Mouse (Mus musculus) neural tube, embryonic 13.5 days (tissue): ENCODE data around the gene Cyb5d1. TPM values are rescaled to one million over a fixed set of nuclear protein-coding genes. Genes with fewer than 3 reads are reported as not detected.

Experiments
- ATAC-seq: fragments of 200-750 bp; cut with Nextera tagmentation; 2 replicates; pipeline ENCODE4 v1.8.0; 2017; ENCODE audit warnings: low read depth, mild to moderate bottlenecking, moderate TSS enrichment, moderate library complexity
- H3K27ac ChIP-seq: fragments of 300-500 bp; sonication (generic); replicated peaks from 2 replicates; pipeline ENCODE4 v1.5.1; 2015; ENCODE audit warnings: moderate library complexity, mild to moderate bottlenecking, inconsistent platforms
- H3K27me3 ChIP-seq: fragments of 300-500 bp; sonication (generic); 2 replicates; pipeline ENCODE4 v1.6.1; 2015; ENCODE audit warnings: mild to moderate bottlenecking, inconsistent platforms
- H3K36me3 ChIP-seq: fragments of 300-500 bp; sonication (generic); 2 replicates; pipeline ENCODE4 v1.6.1; 2015; ENCODE audit warnings: mild to moderate bottlenecking, inconsistent platforms
- H3K4me1 ChIP-seq: fragments of 300-500 bp; sonication (generic); replicated peaks from 2 replicates; pipeline ENCODE4 v1.6.1; 2015; ENCODE audit warnings: inconsistent platforms
- H3K4me2 ChIP-seq: fragments of 300-500 bp; sonication (generic); 2 replicates; pipeline ENCODE4 v1.6.1; 2015; ENCODE audit warnings: inconsistent platforms, mild to moderate bottlenecking, moderate library complexity
- H3K4me3 ChIP-seq: fragments of 300-500 bp; sonication (generic); 2 replicates; pipeline ENCODE4 v1.5.1; 2015; ENCODE audit warnings: mild to moderate bottlenecking, inconsistent platforms
- H3K9ac ChIP-seq: fragments of 300-500 bp; sonication (generic); 2 replicates; pipeline ENCODE4 v1.6.1; 2015; ENCODE audit warnings: moderate library complexity, mild to moderate bottlenecking, inconsistent platforms
- H3K9me3 ChIP-seq: fragments of 300-500 bp; sonication (generic); 2 replicates; pipeline ENCODE4 v1.6.1; 2016; ENCODE audit warnings: inconsistent platforms
- WGBS: fragments of 180-500 bp; shearing (Covaris S2); methylation state at CpG from one replicate; pipeline ENCODE4 v1.1.7; 2015; 5-methylcytosine and 5-hydroxymethylcytosine counted together
- polyA plus RNA-seq: library from polyadenylated mRNA; unstranded; fragments of >200 nt; fragmentation: Nextera tagmentation; extraction: Ambion mirVana; gene quantifications from 2 replicates; pipeline ENCODE4 v1.2.1, GENCODE M21; 2015

Cyb5d1 gene
- polyA plus RNA-seq, 1 experiment from 2014 or later = 39.2 TPM

DNA sequence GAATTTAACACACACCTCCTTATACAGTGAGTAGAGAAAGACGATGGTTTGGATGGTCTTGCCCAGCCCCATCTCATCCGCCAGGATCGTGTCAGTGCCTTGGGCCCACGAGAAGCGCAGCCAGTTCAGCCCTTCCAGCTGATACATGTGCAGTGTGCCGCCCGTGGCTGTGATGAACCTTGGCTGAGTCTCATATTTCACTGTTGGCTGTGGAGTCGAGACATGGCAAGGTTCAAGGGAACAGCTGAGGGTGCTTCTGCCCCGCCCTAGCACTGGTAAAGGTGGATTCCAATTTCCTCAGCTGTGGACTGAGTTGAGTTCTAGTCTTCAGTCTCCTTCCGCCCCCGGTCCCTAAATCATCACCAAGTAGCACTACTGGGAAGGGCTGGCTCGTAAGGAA lies 37.7 kb downstream of the Cyb5d1 start:
- no peaks in the 10 kb centered on the region for H3K9me3 ChIP-seq
- no peak overlapping the region for H3K9ac ChIP-seq
- no peaks in the 10 kb centered on the region for H3K4me1 ChIP-seq
- H3K27me3 ChIP-seq = no peaks in the 10 kb centered on the region
- no peak overlapping the region for H3K4me3 ChIP-seq
- WGBS = 94% methylated on average over 12 of the region's 12 CpGs
- peaks cover 100% of the 10 kb centered on the region for H3K36me3 ChIP-seq
- no peak for ATAC-seq
- H3K4me2 ChIP-seq = no peak overlapping the region
- H3K27ac ChIP-seq = no peak overlapping the region

DNA sequence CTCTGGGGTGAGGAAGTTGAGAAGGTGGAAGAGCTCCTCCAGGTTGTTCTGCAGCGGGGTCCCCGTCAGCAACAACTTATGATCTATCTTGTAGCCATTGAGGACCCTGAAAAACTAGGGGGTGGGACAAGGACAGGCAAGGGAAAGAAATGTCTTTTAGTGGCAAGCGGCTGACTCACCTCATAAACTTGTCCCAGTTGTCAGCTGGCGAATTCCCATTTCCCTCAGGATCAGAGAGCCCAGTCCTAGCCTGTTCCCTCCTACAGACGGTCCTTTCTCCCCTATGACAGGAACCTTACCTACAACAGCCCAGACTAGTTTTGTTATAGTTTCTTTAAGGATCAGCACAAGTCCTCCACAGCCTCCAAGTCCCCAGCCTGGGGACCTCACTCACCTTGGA lies 38.9 kb downstream of the Cyb5d1 start:
- Histone ChIP-seq H3K4me3 (no peak overlapping the region), H3K36me3 (peaks cover 100% of the 10 kb centered on the region), H3K27me3 (no peaks in the 10 kb centered on the region), H3K9ac (no peak overlapping the region), H3K9me3 (no peaks in the 10 kb centered on the region), H3K4me2 (no peak overlapping the region), H3K4me1 (no peaks in the 10 kb centered on the region), H3K27ac (no peak overlapping the region)
- ATAC-seq = no peak
- 87% methylated on average over 5 of the region's 5 CpGs for WGBS

DNA sequence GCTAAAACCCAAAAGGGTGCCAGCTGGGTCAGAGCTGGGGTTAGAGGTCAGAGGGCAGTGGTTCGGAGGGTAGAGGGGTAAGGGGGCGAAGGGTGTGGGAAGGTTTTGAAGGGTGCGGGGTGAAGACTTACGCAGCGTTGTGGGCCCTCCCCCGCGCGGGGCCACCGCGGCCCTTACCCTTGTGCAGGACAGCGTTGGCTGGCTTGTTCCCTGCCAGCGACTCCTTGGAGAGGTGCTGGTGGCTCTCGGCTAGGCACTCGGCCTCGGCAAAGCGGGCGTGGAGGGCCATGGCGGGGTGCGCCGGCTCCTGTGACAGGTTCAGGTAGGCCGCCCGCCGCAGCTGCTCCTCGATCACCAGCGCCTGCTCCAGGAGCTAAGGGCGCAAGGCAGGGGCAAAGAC lies 49.0 kb downstream of the Cyb5d1 start:
- Histone ChIP-seq H3K9me3 (no peaks in the 10 kb centered on the region), H3K4me2 (no peak overlapping the region), H3K27ac (no peak overlapping the region), H3K4me1 (peaks cover 8% of the 10 kb centered on the region), H3K4me3 (no peak overlapping the region), H3K36me3 (peaks cover 85% of the 10 kb centered on the region), H3K9ac (no peak overlapping the region), H3K27me3 (no peaks in the 10 kb centered on the region)
- ATAC-seq = no peak
- WGBS = 93% methylated on average over 23 of the region's 26 CpGs

Other genes starting within 250 kb of the Cyb5d1 start
- gene Alox12b, start 238.6 kb downstream of the Cyb5d1 start, polyA plus RNA-seq = 0.22 and 0.23 TPM in 2 replicates
- gene Alox8, start 197.8 kb downstream of the Cyb5d1 start, polyA plus RNA-seq = 0.17 TPM in 1 of 2 replicates, not detected in the other
- 0.21 TPM in 2 replicates for gene Gucy2e, start 158.6 kb downstream of the Cyb5d1 start, polyA plus RNA-seq
- 20.9 and 21.0 TPM in 2 replicates for gene Cntrob, start 71.9 kb downstream of the Cyb5d1 start, polyA plus RNA-seq
- 225 and 229 TPM in 2 replicates for gene Trappc1, start 71.7 kb downstream of the Cyb5d1 start, polyA plus RNA-seq
- 5.5 and 5.7 TPM in 2 replicates for gene Kcnab3, start 69.4 kb downstream of the Cyb5d1 start, polyA plus RNA-seq
- 131 and 136 TPM in 2 replicates for gene Rnf227, start 55.2 kb downstream of the Cyb5d1 start, polyA plus RNA-seq
- 82.3 and 84.6 TPM in 2 replicates for gene Chd3, start 26.2 kb downstream of the Cyb5d1 start, polyA plus RNA-seq
- gene Naa38, start 144 bp downstream of the Cyb5d1 start, polyA plus RNA-seq = 112 and 117 TPM in 2 replicates
- 7.8 and 8.4 TPM in 2 replicates for gene Tmem88, start 2.6 kb upstream of the Cyb5d1 start, polyA plus RNA-seq
- gene Kdm6b, start 18.0 kb upstream of the Cyb5d1 start, polyA plus RNA-seq = 44.8 and 47.4 TPM in 2 replicates
- gene Dnah2, start 153.5 kb upstream of the Cyb5d1 start, polyA plus RNA-seq = 2.2 and 2.7 TPM in 2 replicates
- 68.1 and 72.0 TPM in 2 replicates for gene Efnb3, start 164.6 kb upstream of the Cyb5d1 start, polyA plus RNA-seq
- gene Wrap53, start 184.6 kb upstream of the Cyb5d1 start, polyA plus RNA-seq = 18.1 and 19.7 TPM in 2 replicates
- 76.0 and 77.6 TPM in 2 replicates for gene Trp53, start 184.7 kb upstream of the Cyb5d1 start, polyA plus RNA-seq
- 29.5 and 30.4 TPM in 2 replicates for gene Atp1b2, start 210.3 kb upstream of the Cyb5d1 start, polyA plus RNA-seq
- gene Shbg, start 222.3 kb upstream of the Cyb5d1 start, polyA plus RNA-seq = not detected in 2 replicates
- 22.6 and 27.5 TPM in 2 replicates for gene Sat2, start 226.4 kb upstream of the Cyb5d1 start, polyA plus RNA-seq
- 45.3 and 55.1 TPM in 2 replicates for gene Fxr2, start 237.4 kb upstream of the Cyb5d1 start, polyA plus RNA-seq